Mouse (Mus musculus): Measurements from ENCODE around the gene Mau2. TPM values are rescaled to one million over a fixed set of nuclear protein-coding genes. Genes with fewer than 3 reads are reported as not detected.

Gene Mau2
- polyA plus RNA-seq (2015; fragmentation: Nextera tagmentation; extraction: Ambion mirVana) = 51.4 and 54.2 TPM in 2 replicates

GRCm38 (mm10) chr8:70042583-70043455 is at the start of gene Mau2, which contains the start of gene Sugp1:
Mau2 (minus strand) TSS chr8:70042734.
Sugp1 (plus strand) TSS chr8:70042813.
- WGBS = under 1% methylated on average over 65 of the region's 65 CpGs
- H3K4me2 ChIP-seq = peak within 1 kb of the TSS; percentile 96
- H3K4me3 ChIP-seq = peak within 1 kb of the TSS; percentile 99
- 0 out of 2 replicates have a peak, but pooled peaks cover 6% of the 10 kb centered on the region for H3K36me3 ChIP-seq
- peak within 1 kb of the TSS; percentile 86 for H3K27ac ChIP-seq
- H3K9ac ChIP-seq = peak within 1 kb of the TSS; percentile 92
- peak; percentile 93 for ATAC-seq (ENCODE audit: insufficient number of reproducible peaks, low FRiP score, low TSS enrichment, low read depth)
- peaks cover 28% of the 10 kb centered on the region for H3K4me1 ChIP-seq
- H3K9me3 ChIP-seq = no peaks in the 10 kb centered on the region
- H3K27me3 ChIP-seq = no peaks in the 10 kb centered on the region

DNA sequence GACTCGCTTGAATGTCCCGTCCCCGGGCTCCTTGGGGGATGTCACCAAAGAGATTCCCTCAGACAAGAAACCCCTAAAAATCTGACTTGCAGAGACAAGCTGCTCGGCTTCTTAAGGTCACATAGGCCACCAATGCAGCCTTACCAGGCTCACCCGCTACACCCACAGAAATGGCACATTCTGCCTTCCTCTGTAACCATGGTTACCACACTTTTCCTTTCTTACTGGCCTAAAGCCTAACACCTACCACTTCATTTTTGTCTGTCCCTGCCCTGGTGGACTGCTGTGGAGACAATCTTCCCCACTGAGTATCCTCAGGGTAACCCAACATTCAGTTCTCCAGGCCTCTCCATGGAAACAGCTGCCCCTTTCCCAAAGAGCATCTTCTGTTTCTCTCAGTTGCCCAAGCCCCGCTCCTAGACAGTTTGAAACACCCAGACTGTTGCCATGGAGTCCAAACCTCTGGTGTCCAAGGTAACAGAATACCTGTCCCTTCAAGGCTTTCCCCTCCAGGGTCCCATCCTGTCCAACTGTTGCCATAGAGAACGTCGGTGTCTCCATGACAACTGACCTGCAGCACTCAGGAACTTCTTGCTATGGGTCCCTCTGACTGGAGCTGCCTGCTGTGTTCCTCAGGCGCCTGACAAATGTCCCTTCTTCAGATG is 46.9 kb upstream of the Mau2 start:
- Histone ChIP-seq H3K36me3 (no peaks in the 10 kb centered on the region), H3K9me3 (no peaks in the 10 kb centered on the region), H3K4me1 (peaks cover 14% of the 10 kb centered on the region), H3K4me3 (no peak overlapping the region), H3K9ac (no peak overlapping the region), H3K27me3 (peaks cover 81% of the 10 kb centered on the region), H3K27ac (no peak overlapping the region), H3K4me2 (no peak overlapping the region)
- WGBS = 68% methylated on average over 9 of the region's 9 CpGs
- ATAC-seq (ENCODE audit: insufficient number of reproducible peaks, low FRiP score, low TSS enrichment, low read depth) = no peak

- 0 out of 2 replicates have a peak, but pooled peaks have one; percentile 31 for ATAC-seq (ENCODE audit: insufficient number of reproducible peaks, low FRiP score, low TSS enrichment, low read depth)
- H3K9ac ChIP-seq = no peak overlapping the region
- peak overlapping the region; percentile 67 for H3K4me2 ChIP-seq
- H3K4me1 ChIP-seq = peaks cover 28% of the 10 kb centered on the region
- 3% methylated on average over 56 of the region's 56 CpGs for WGBS
- H3K9me3 ChIP-seq = no peaks in the 10 kb centered on the region
- peaks cover 90% of the 10 kb centered on the region for H3K27me3 ChIP-seq
- no peak overlapping the region for H3K27ac ChIP-seq
- H3K4me3 ChIP-seq = peak overlapping the region; percentile 39
- no peaks in the 10 kb centered on the region for H3K36me3 ChIP-seq
Observed at GRCm38 (mm10) chr8:70087836-70088650, 45.5 kb upstream of the Mau2 start.

- 5% methylated on average over 7 of the region's 7 CpGs for WGBS
- no peaks in the 10 kb centered on the region for H3K9me3 ChIP-seq
- H3K4me2 ChIP-seq = no peak overlapping the region
- H3K36me3 ChIP-seq = no peaks in the 10 kb centered on the region
- H3K4me3 ChIP-seq = no peak overlapping the region
- no peak overlapping the region for H3K27ac ChIP-seq
- peaks cover 28% of the 10 kb centered on the region for H3K4me1 ChIP-seq
- no peak for ATAC-seq (ENCODE audit: insufficient number of reproducible peaks, low FRiP score, low TSS enrichment, low read depth)
- H3K9ac ChIP-seq = no peak overlapping the region
- H3K27me3 ChIP-seq = peaks cover 98% of the 10 kb centered on the region
Observed at GRCm38 (mm10) chr8:70087237-70087636, 44.7 kb upstream of the Mau2 start.

GRCm38 (mm10) chr8:70086151-70086550 is 43.6 kb upstream of the Mau2 start:
- Histone ChIP-seq H3K4me2 (no peak overlapping the region), H3K36me3 (no peaks in the 10 kb centered on the region), H3K4me1 (peaks cover 28% of the 10 kb centered on the region), H3K9ac (no peak overlapping the region), H3K9me3 (no peaks in the 10 kb centered on the region), H3K4me3 (no peak overlapping the region), H3K27ac (no peak overlapping the region), H3K27me3 (peaks cover 99% of the 10 kb centered on the region)
- no peak for ATAC-seq (ENCODE audit: insufficient number of reproducible peaks, low FRiP score, low TSS enrichment, low read depth)
- 43% methylated on average over 1 of the region's 1 CpGs for WGBS

GRCm38 (mm10) chr8:70084191-70085065 is 41.9 kb upstream of the Mau2 start:
- H3K27ac ChIP-seq = no peak overlapping the region

GRCm38 (mm10) chr8:70083285-70083684 is 40.8 kb upstream of the Mau2 start, which contains the start of gene Hapln4:
Hapln4 (plus strand) TSS chr8:70083457.
- Histone ChIP-seq H3K27me3 (peaks cover 70% of the 10 kb centered on the region), H3K9ac (no peak within 1 kb of the TSS), H3K27ac (no peak within 1 kb of the TSS), H3K9me3 (no peaks in the 10 kb centered on the region), H3K4me1 (peaks cover 26% of the 10 kb centered on the region), H3K36me3 (0 out of 2 replicates have a peak, but pooled peaks cover 2% of the 10 kb centered on the region), H3K4me2 (peak within 1 kb of the TSS; percentile 69), H3K4me3 (peak within 1 kb of the TSS; percentile 40)
- under 1% methylated on average over 26 of the region's 26 CpGs for WGBS
- no peak for ATAC-seq (ENCODE audit: insufficient number of reproducible peaks, low FRiP score, low TSS enrichment, low read depth)

More at GRCm38 (mm10) chr8:70084191-70085065, 41.9 kb upstream of the Mau2 start:
- peaks cover 28% of the 10 kb centered on the region for H3K4me1 ChIP-seq
- H3K4me3 ChIP-seq = peak overlapping the region; percentile 40
- ATAC-seq (ENCODE audit: insufficient number of reproducible peaks, low FRiP score, low TSS enrichment, low read depth) = no peak
- peaks cover 81% of the 10 kb centered on the region for H3K27me3 ChIP-seq
- 0 out of 2 replicates have a peak, but pooled peaks cover 2% of the 10 kb centered on the region for H3K36me3 ChIP-seq
- 2% methylated on average over 71 of the region's 71 CpGs for WGBS
- no peaks in the 10 kb centered on the region for H3K9me3 ChIP-seq
- H3K9ac ChIP-seq = no peak overlapping the region
- peak overlapping the region; percentile 69 for H3K4me2 ChIP-seq

DNA sequence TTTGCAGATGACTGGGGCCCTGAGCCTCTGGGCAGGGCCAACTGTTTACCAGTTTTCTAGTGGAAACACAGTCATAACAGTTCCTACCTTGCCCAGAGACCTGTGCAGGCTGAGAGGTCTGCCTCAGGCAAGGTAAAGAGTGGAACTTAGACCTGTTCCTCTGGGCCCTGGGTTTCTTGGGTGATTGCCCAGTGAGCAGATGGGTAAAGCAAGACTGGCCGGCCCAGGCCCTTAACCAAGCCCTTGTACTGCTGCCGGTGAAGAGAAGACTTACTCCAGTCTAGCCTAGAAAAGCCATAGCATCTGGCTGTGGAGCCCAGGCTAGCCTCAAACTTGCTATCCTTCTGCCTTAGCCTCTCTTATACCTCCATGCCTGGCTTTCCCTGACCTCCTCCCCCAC is 39.4 kb upstream of the Mau2 start:
- Histone ChIP-seq H3K9me3 (no peaks in the 10 kb centered on the region), H3K27me3 (peaks cover 57% of the 10 kb centered on the region), H3K27ac (no peak overlapping the region), H3K36me3 (0 out of 2 replicates have a peak, but pooled peaks cover 4% of the 10 kb centered on the region), H3K4me2 (no peak overlapping the region), H3K9ac (no peak overlapping the region), H3K4me1 (peaks cover 19% of the 10 kb centered on the region), H3K4me3 (no peak overlapping the region)
- 84% methylated on average over 2 of the region's 2 CpGs for WGBS
- no peak for ATAC-seq (ENCODE audit: insufficient number of reproducible peaks, low FRiP score, low TSS enrichment, low read depth)

DNA sequence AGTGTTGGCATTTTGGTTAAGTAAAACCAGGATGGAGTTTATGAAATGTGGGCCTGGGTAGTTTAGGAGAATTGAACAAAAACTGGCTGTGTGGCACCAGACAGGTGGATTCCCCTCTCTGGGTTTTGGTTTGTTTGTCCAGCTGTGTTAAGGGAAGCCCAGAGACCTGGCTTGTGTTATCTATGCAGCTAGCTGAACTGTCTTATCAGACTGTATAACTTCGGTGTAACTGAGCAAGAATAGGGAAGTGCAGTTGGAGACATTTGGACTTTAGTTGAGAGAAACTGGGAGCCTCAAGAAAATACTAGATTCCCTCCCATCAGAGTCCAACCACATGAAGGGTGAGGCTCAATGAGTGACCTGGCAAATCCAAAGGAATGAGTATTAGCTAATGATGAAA is 31.1 kb upstream of the Mau2 start:
- H3K36me3 ChIP-seq = peaks cover 40% of the 10 kb centered on the region
- H3K4me1 ChIP-seq = peaks cover 10% of the 10 kb centered on the region
- no peaks in the 10 kb centered on the region for H3K27me3 ChIP-seq
- H3K4me2 ChIP-seq = no peak overlapping the region
- 83% methylated on average over 1 of the region's 1 CpGs for WGBS
- no peak overlapping the region for H3K27ac ChIP-seq
- no peaks in the 10 kb centered on the region for H3K9me3 ChIP-seq
- no peak for ATAC-seq (ENCODE audit: insufficient number of reproducible peaks, low FRiP score, low TSS enrichment, low read depth)
- H3K4me3 ChIP-seq = no peak overlapping the region
- H3K9ac ChIP-seq = no peak overlapping the region

DNA sequence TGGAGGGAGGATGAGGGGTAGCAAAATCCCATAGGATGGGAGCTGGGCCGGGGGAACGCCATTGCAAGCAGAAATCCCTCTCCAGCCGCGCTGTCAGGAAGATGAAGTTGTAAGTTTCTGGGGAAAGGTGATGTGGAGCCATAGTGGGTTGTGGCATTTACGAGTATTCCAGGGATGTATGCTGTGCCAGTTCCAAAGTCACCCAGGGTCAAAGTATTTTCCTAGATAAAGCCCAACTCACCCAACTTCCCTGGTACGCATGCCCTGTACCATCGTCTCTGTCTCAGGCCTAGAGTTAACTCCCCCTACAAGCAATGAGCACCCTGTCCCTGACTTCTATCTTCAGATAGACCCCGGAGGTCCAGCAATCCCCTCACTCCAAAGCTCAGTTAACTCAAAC is 30.6 kb upstream of the Mau2 start:
- H3K4me1 ChIP-seq = peaks cover 10% of the 10 kb centered on the region
- WGBS = 62% methylated on average over 8 of the region's 8 CpGs
- H3K9ac ChIP-seq = no peak overlapping the region
- no peak for ATAC-seq (ENCODE audit: insufficient number of reproducible peaks, low FRiP score, low TSS enrichment, low read depth)
- H3K9me3 ChIP-seq = no peaks in the 10 kb centered on the region
- H3K27me3 ChIP-seq = no peaks in the 10 kb centered on the region
- H3K27ac ChIP-seq = no peak overlapping the region
- H3K36me3 ChIP-seq = peaks cover 46% of the 10 kb centered on the region
- peak overlapping the region; percentile 8; the same call in 1 of the 2 replicates for H3K4me3 ChIP-seq
- H3K4me2 ChIP-seq = peak overlapping the region; percentile 47
